30 mouse cellular contexts compared by ENCODE assay signal in the genomic region with DNA sequence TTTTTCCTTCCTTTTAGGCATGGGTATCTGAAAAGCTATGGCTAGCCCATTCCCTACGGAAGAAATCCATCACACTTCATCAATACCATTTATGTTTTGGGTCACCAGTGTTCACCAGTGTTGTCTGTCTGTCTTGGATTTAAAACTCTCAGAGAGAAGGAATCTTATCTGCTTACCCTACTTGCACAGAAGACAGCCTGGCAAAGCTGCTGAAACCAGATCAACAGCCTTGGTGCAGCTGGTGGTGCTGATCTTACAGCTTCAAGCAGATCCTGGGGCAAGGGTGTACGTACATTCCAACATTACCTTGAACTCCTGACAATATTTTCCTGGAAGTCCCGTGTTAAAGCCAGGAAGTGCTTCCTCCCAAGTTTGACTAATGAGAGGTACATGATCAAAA. TPM values are rescaled to one million over a fixed set of nuclear protein-coding genes. Genes with fewer than 3 reads are reported as not detected.
"Had no signal": no experiment of that assay in that cellular context is flagged by ENCODE, and none has a peak within 500 bp of the region (broad histone marks: within the 10 kb centered on the region; RNA-seq: fewer than 3 reads in every experiment).

No protein-coding gene starts in this region.

- H3K9me3 ChIP-seq: embryonic facial prominence, embryonic 10.5 days; embryonic facial prominence, embryonic 12.5 days; embryonic facial prominence, embryonic 13.5 days; embryonic facial prominence, embryonic 15.5 days; forebrain, embryonic 10.5 days; forebrain, embryonic 12.5 days; forebrain, embryonic 13.5 days; forebrain, embryonic 15.5 days had no signal

- H3K9ac ChIP-seq: embryonic facial prominence, embryonic 12.5 days; embryonic facial prominence, embryonic 13.5 days; embryonic facial prominence, embryonic 15.5 days; forebrain, embryonic 12.5 days; forebrain, embryonic 13.5 days; forebrain, embryonic 15.5 days; forebrain, postnatal 0 days had no signal

- H3K27ac ChIP-seq: embryonic facial prominence, embryonic 10.5 days; embryonic facial prominence, embryonic 12.5 days; embryonic facial prominence, embryonic 13.5 days; embryonic facial prominence, embryonic 15.5 days; forebrain, embryonic 10.5 days; forebrain, embryonic 12.5 days; forebrain, embryonic 13.5 days; forebrain, embryonic 15.5 days; gastrocnemius, adult 2 months had no signal

- ATAC-seq: forebrain, embryonic 13.5 days; forebrain, embryonic 14.5 days; forebrain, embryonic 15.5 days; forebrain, embryonic 16.5 days; forebrain, postnatal 0 days had no signal

- H3K4me1 ChIP-seq: embryonic facial prominence, embryonic 15.5 days; forebrain, embryonic 12.5 days; forebrain, embryonic 13.5 days; forebrain, embryonic 15.5 days had no signal

- H3K4me3 ChIP-seq: embryonic facial prominence, embryonic 10.5 days; embryonic facial prominence, embryonic 12.5 days; embryonic facial prominence, embryonic 13.5 days; embryonic facial prominence, embryonic 15.5 days; erythroblast, embryonic 14.5 days; forebrain, embryonic 10.5 days; forebrain, embryonic 12.5 days; forebrain, embryonic 13.5 days; forebrain, embryonic 15.5 days; gastrocnemius, adult 2 months had no signal

- H3K4me2 ChIP-seq: embryonic facial prominence, embryonic 12.5 days; embryonic facial prominence, embryonic 13.5 days; embryonic facial prominence, embryonic 15.5 days; forebrain, embryonic 12.5 days; forebrain, embryonic 13.5 days; forebrain, embryonic 15.5 days had no signal

- H3K36me3 ChIP-seq: embryonic facial prominence, embryonic 10.5 days; embryonic facial prominence, embryonic 12.5 days; embryonic facial prominence, embryonic 15.5 days; forebrain, embryonic 10.5 days; forebrain, embryonic 12.5 days; forebrain, embryonic 15.5 days had no signal

- DNase-seq: cerebellum, adult 18-20 months; cerebellum, adult 2 months; cerebellum, adult 8-10 months; cerebellum, adult 9-10 months; cerebellum, adult 9-11 months; cerebellum, postnatal 10 days; cerebellum, postnatal 14 days; cerebellum, postnatal 25 days; cerebellum, postnatal 36 days; embryo, embryonic 11 days; forebrain, postnatal 0 days; gastrocnemius, adult 2 months; gastrocnemius, postnatal 10 days; gastrocnemius, postnatal 14 days; gastrocnemius, postnatal 25 days; gastrocnemius, postnatal 36 days; heart, adult 18-20 months had no signal

- H3K27me3 ChIP-seq: embryonic facial prominence, embryonic 12.5 days; embryonic facial prominence, embryonic 13.5 days; embryonic facial prominence, embryonic 15.5 days; forebrain, embryonic 13.5 days; forebrain, embryonic 15.5 days had no signal

RNA-seq across cellular contexts. Expression of a gene that starts 55.6 kb away (rescaled TPM):
- total RNA-seq: common myeloid progenitor, adult 5-6 weeks; granulocyte monocyte progenitor cell, adult 5-6 weeks had no signal
- polyA plus RNA-seq: erythroblast, embryonic 14.5 days had no signal
